Mouse (Mus musculus): ENCODE results near the gene Dync1i1. TPM values are rescaled to one million over a fixed set of nuclear protein-coding genes. Genes with fewer than 3 reads are reported as not detected.
A peak's percentile ranks its signal among the peaks of the same experiment; 100 is the strongest.

Dync1i1 gene
- polyA plus RNA-seq, 1 experiment from 2014 or later = 16.2 TPM

DNA sequence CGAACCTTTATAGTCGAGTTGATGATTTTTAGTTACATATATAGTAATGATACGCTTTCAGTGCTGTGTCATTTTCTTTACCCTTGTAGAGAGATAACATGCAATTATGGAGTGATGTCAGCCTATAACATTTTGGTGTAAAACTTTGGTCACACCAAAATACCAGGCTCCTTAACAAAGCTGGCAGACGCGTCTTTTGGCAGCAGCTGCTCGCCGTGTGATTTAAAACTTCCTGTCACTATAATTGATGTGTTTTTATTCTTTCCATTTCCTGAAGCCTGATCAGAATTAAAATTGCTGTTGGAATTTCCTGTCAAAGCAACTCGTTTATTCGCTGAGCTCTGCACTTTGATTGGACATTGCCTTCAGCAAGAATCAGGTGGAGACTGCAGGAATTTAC, 103.7 kb downstream of the Dync1i1 start:
- WGBS = 69% methylated on average over 9 of the region's 9 CpGs
- Histone ChIP-seq H3K9ac (no peak overlapping the region), H3K4me2 (replicated peaks) (no peak overlapping the region), H3K27ac (no peak overlapping the region), H3K36me3 (no peaks in the 10 kb centered on the region), H3K4me1 (no peaks in the 10 kb centered on the region), H3K27me3 (replicated peaks) (no peaks in the 10 kb centered on the region), H3K9me3 (no peaks in the 10 kb centered on the region), H3K4me3 (no peak overlapping the region)
- ATAC-seq (ENCODE audit: low FRiP score, low read depth) = no peak

GRCm38 (mm10) chr6:5830717-5831116, 105.3 kb downstream of the Dync1i1 start:
- 79% methylated on average over 2 of the region's 2 CpGs for WGBS
- Histone ChIP-seq H3K36me3 (no peaks in the 10 kb centered on the region), H3K4me1 (no peaks in the 10 kb centered on the region), H3K4me3 (no peak overlapping the region), H3K9me3 (no peaks in the 10 kb centered on the region), H3K9ac (no peak overlapping the region), H3K4me2 (replicated peaks) (no peak overlapping the region), H3K27ac (no peak overlapping the region), H3K27me3 (replicated peaks) (no peaks in the 10 kb centered on the region)
- no peak for ATAC-seq (ENCODE audit: low FRiP score, low read depth)

- Histone ChIP-seq H3K27ac (no peak overlapping the region), H3K4me1 (no peaks in the 10 kb centered on the region)
- no peak for ATAC-seq (ENCODE audit: low FRiP score, low read depth)
These were observed 105.8 kb downstream of the Dync1i1 start for GRCm38 (mm10) chr6:5831233-5831632.

DNA sequence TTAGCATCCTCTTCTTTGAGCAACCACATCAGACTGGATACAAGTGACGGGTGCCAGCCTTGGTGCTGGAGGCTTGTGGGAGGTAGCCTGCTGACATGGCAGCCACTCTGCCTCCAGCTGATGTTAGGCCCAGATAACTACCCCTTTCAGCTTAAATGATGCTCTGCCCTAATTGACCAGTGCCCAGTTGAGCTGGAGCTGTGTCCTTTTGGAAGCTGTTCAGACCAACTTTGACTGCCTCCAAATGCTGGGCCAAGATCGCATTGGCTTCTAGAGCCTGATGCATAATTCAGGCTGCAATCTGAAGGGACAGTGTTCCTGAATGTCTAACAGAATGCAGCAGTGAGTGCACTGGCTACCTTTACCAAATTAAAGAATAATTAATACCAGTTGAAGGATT, 107.4 kb downstream of the Dync1i1 start:
- H3K27me3 ChIP-seq (replicated peaks) = no peaks in the 10 kb centered on the region
- H3K4me3 ChIP-seq = no peak overlapping the region
- no peak overlapping the region for H3K9ac ChIP-seq
- no peak overlapping the region for H3K27ac ChIP-seq
- H3K9me3 ChIP-seq = no peaks in the 10 kb centered on the region
- no peaks in the 10 kb centered on the region for H3K36me3 ChIP-seq
- ATAC-seq (ENCODE audit: low FRiP score, low read depth) = no peak
- H3K4me2 ChIP-seq (replicated peaks) = no peak overlapping the region
- H3K4me1 ChIP-seq = no peaks in the 10 kb centered on the region
- WGBS = 90% methylated on average over 2 of the region's 2 CpGs

More at GRCm38 (mm10) chr6:5831233-5831632, 105.8 kb downstream of the Dync1i1 start:
- Histone ChIP-seq H3K4me3 (no peak overlapping the region), H3K4me2 (replicated peaks) (no peak overlapping the region), H3K9me3 (no peaks in the 10 kb centered on the region), H3K27me3 (replicated peaks) (no peaks in the 10 kb centered on the region), H3K9ac (no peak overlapping the region), H3K36me3 (no peaks in the 10 kb centered on the region)
- 85% methylated on average over 3 of the region's 3 CpGs for WGBS

DNA sequence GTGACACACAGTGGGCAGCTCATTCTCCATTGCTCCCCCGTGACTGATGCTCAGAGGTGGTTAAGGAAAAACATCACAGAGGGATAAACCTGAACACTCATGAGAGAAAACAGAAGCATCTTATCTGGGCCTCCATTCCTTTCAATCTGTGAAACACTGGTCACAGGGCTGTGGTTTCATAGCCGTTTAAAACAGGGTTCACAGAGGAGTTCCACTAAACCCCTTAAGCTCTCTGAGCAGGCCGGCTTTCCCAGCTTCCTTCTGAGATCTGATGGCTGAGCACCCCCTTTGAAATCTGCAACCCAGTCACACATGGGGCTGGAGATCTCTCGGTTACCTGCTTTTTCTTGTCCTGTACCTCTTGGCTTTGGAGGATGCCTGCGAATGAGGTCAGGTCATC, 117.0 kb downstream of the Dync1i1 start:
- Histone ChIP-seq H3K9ac (no peak overlapping the region), H3K4me3 (no peak overlapping the region), H3K4me1 (no peaks in the 10 kb centered on the region), H3K4me2 (replicated peaks) (no peak overlapping the region), H3K36me3 (no peaks in the 10 kb centered on the region), H3K27me3 (replicated peaks) (no peaks in the 10 kb centered on the region), H3K27ac (no peak overlapping the region), H3K9me3 (no peaks in the 10 kb centered on the region)
- WGBS = 86% methylated on average over 5 of the region's 5 CpGs
- ATAC-seq (ENCODE audit: low FRiP score, low read depth) = no peak

DNA sequence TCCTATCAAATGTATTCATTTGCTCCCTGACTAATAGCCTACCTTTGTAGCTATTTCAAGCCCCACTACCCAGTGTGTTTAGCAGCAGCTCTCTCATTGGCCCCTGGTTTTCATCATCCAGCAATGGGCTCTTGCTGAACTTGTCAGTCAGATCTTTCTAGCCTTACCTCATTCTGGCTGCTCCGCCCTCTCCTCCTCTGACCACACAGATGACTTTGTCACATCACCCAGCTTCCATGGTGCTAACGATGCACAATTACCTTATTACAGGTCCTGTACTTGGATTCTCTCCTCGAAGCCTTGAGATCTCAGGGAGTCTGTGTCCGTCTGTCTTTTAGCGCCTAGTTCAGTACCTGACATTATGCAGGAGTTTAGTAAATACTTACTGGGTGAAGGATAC, 120.7 kb downstream of the Dync1i1 start:
- Histone ChIP-seq H3K4me3 (no peak overlapping the region), H3K9ac (no peak overlapping the region), H3K27me3 (replicated peaks) (no peaks in the 10 kb centered on the region), H3K4me1 (no peaks in the 10 kb centered on the region), H3K4me2 (replicated peaks) (no peak overlapping the region), H3K27ac (no peak overlapping the region), H3K9me3 (no peaks in the 10 kb centered on the region), H3K36me3 (no peaks in the 10 kb centered on the region)
- 95% methylated on average over 5 of the region's 5 CpGs for WGBS
- ATAC-seq (ENCODE audit: low FRiP score, low read depth) = no peak

- ATAC-seq (ENCODE audit: low FRiP score, low read depth) = no peak
These were observed 128.8 kb downstream of the Dync1i1 start for GRCm38 (mm10) chr6:5854048-5854836.

DNA sequence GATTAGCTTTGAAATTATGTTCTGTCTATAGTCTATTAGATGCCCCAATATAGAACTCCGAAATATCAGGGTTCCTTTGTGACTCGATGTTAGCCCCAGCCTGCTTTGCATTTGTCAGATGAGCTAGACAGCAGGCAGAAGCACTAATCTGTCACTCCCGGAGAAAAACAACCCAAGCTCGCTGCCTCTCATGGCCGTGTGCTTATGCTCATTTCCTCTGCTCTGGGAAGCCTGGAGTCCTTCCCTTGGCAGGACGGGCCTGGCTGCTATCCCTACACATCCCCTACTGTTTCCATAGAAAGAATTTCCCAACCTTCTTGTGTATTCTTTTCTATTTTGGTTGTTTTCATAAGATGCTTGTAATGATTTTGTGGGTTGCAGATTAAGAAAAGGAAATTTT, 130.1 kb downstream of the Dync1i1 start:
- no peak for ATAC-seq (ENCODE audit: low FRiP score, low read depth)
- WGBS = 72% methylated on average over 6 of the region's 6 CpGs

More at GRCm38 (mm10) chr6:5854048-5854836, 128.8 kb downstream of the Dync1i1 start:
- Histone ChIP-seq H3K4me1 (peaks cover 6% of the 10 kb centered on the region), H3K27me3 (replicated peaks) (no peaks in the 10 kb centered on the region), H3K9me3 (no peaks in the 10 kb centered on the region), H3K4me3 (no peak overlapping the region), H3K27ac (no peak overlapping the region), H3K9ac (no peak overlapping the region), H3K36me3 (no peaks in the 10 kb centered on the region), H3K4me2 (replicated peaks) (no peak overlapping the region)
- whole genome bisulfite sequencing = 89% methylated on average over 12 of the region's 12 CpGs

DNA sequence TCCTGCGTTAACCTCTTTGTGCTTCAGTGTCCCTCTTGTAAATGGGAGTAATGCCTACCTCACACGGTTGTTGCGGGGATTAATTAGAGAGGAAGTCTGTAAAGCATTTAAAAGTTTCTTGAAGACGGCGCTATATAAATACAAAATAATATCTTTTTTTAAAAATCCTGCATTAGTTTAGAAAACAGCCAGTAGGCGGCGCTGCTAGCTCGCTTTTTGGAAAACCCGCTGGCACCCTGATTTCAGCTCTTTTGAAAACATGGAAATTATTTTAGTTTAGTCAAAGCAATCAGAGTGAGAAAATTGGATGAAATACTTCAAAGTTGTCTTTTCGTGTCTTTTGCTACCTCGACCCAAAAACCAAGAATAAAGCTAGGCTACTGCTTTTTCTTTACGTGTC, 132.9 kb downstream of the Dync1i1 start:
- Histone ChIP-seq H3K36me3 (no peaks in the 10 kb centered on the region), H3K9me3 (no peaks in the 10 kb centered on the region), H3K4me1 (peaks cover 11% of the 10 kb centered on the region), H3K27ac (no peak overlapping the region), H3K9ac (no peak overlapping the region), H3K4me3 (no peak overlapping the region), H3K4me2 (replicated peaks) (peak overlapping the region; percentile 49; the same call in 1 of the 2 replicates), H3K27me3 (replicated peaks) (no peaks in the 10 kb centered on the region; the same call in none of the 2 replicates)
- WGBS = 16% methylated on average over 12 of the region's 12 CpGs
- no peak for ATAC-seq (ENCODE audit: low FRiP score, low read depth)

More for the DNA sequence above, 130.1 kb downstream of the Dync1i1 start:
- no peak overlapping the region for H3K4me2 ChIP-seq (replicated peaks)
- no peak overlapping the region for H3K27ac ChIP-seq
- no peaks in the 10 kb centered on the region for H3K9me3 ChIP-seq
- H3K4me1 ChIP-seq = peaks cover 11% of the 10 kb centered on the region
- no peak overlapping the region for H3K9ac ChIP-seq
- H3K27me3 ChIP-seq (replicated peaks) = no peaks in the 10 kb centered on the region; the same call in none of the 2 replicates
- no peak overlapping the region for H3K4me3 ChIP-seq
- no peaks in the 10 kb centered on the region for H3K36me3 ChIP-seq

- H3K4me2 ChIP-seq (replicated peaks) = peak overlapping the region; percentile 49
- ATAC-seq (ENCODE audit: low FRiP score, low read depth) = peak; percentile 89
- peaks cover 11% of the 10 kb centered on the region for H3K4me1 ChIP-seq
- H3K4me3 ChIP-seq = no peak overlapping the region
- WGBS = 24% methylated on average over 20 of the region's 20 CpGs
- H3K27ac ChIP-seq = no peak overlapping the region
- no peaks in the 10 kb centered on the region for H3K36me3 ChIP-seq
- H3K9ac ChIP-seq = no peak overlapping the region
- no peaks in the 10 kb centered on the region; the same call in none of the 2 replicates for H3K27me3 ChIP-seq (replicated peaks)
- H3K9me3 ChIP-seq = no peaks in the 10 kb centered on the region
These were observed 133.6 kb downstream of the Dync1i1 start for GRCm38 (mm10) chr6:5858901-5859598.

GRCm38 (mm10) chr6:5859630-5860029, 134.2 kb downstream of the Dync1i1 start:
- Histone ChIP-seq H3K9me3 (no peaks in the 10 kb centered on the region), H3K4me2 (replicated peaks) (peak overlapping the region; percentile 49), H3K4me1 (peaks cover 11% of the 10 kb centered on the region), H3K36me3 (no peaks in the 10 kb centered on the region), H3K9ac (no peak overlapping the region), H3K27me3 (replicated peaks) (no peaks in the 10 kb centered on the region; the same call in none of the 2 replicates), H3K4me3 (no peak overlapping the region), H3K27ac (no peak overlapping the region)
- 52% methylated on average over 8 of the region's 8 CpGs for WGBS
- peak; percentile 35; the same call in 1 of the 2 replicates for ATAC-seq (ENCODE audit: low FRiP score, low read depth)

DNA sequence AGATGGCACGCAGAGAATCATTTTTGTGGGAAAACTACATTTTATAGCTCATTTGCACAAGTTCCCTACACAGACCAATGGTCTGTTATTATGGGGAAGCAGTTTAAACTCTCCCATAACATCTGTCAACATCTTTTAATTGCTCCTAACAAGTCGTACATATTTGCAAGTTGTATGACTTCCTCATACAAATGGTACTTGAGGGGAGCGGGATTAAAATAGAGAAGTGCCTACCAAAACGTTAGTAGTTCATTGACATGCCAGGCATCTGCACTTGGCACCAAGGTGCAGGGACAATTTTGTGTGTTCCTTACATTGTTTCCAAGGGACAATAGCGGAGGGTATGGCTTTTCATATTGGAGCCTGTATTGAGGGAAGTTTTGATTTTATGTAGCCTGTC, 140.7 kb downstream of the Dync1i1 start:
- Histone ChIP-seq H3K4me1 (no peaks in the 10 kb centered on the region), H3K36me3 (no peaks in the 10 kb centered on the region), H3K4me2 (replicated peaks) (no peak overlapping the region), H3K9ac (no peak overlapping the region), H3K27me3 (replicated peaks) (no peaks in the 10 kb centered on the region), H3K27ac (no peak overlapping the region), H3K4me3 (no peak overlapping the region), H3K9me3 (no peaks in the 10 kb centered on the region)
- ATAC-seq (ENCODE audit: low FRiP score, low read depth) = no peak
- WGBS = 89% methylated on average over 5 of the region's 5 CpGs

Measured in neural tube, embryonic 12.5 days (tissue).